Mouse (Mus musculus): ENCODE measurements around the gene Galntl6.

Gene Galntl6

DNA sequence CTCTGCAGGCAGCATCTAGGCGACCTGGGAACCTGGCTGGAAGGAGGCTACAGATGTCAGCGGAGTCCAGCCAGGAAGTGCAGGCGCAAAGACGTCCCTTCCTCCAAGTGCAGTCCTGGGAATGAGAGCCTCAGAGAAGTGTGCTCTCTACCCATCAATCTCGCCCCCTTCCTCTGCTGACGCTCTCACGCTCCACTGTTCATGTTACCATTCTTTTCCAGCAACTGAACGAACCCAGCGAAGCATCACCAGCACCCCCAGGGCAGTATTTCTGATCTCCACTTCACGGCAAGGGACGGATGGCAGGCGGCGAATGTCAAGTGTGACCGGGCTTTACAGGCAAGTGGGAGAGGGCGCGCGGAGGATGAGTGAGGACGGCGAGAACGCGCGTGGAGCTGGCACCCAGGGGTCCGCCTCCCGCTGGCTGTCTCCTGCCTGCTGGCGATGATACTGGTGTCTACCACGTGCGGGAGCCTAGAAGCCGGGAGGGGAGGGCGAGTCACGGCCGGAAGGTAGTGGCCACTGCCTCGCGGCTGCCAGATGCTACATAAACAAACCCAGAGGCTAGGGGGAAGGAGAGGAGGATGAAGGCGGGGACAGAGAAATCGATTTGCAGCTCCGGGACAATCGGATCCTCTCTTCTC, at the start of gene Galntl6:
Gene Galntl6, minus strand, starts transcription at position 445 of the 644 bp plus-strand sequence.
- H3K9me3 ChIP-seq (ENCODE audit: low read length) = no peaks in the 10 kb centered on the region
- no peak for TF ChIP-seq POU5F1 (IDR thresholded peaks at IDR 0.05; ENCODE audit: borderline replicate concordance, low read length)
- no peak for TF ChIP-seq NANOG (IDR thresholded peaks at IDR 0.05; ENCODE audit: borderline replicate concordance, low read length)
- TF ChIP-seq CTCF (conservative IDR thresholded peaks at IDR 0.05; ENCODE audit: low read length) = no peak

DNA sequence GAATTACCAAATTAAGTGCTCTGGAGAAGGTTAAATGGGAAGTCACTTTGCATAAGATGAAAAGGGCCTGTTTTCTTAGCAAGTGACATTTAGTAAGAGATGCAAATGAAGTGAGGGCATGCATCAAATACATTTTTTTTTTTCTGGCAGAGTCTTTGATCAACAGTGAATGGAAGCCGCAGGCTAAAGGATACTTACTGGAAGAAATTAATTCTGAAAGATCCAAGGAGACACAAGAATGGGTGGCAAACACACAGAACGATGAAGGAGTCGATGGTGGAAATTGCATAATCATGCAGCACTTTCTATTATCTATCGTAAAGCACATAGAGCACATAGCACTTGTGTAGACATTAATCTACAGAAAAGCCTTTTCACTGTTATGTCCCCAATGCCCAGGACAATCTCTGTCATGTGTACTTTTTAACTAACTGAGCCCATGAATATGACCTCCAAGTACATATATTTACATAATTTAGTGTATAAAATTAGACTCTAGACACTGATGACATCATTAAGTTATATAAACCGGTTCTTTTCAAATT, 44.8 kb upstream of the Galntl6 start:
- no peak for TF ChIP-seq POU5F1 (IDR thresholded peaks at IDR 0.05; ENCODE audit: borderline replicate concordance, low read length)
- TF ChIP-seq CTCF (conservative IDR thresholded peaks at IDR 0.05; ENCODE audit: low read length) = no peak
- no peak for TF ChIP-seq NANOG (IDR thresholded peaks at IDR 0.05; ENCODE audit: borderline replicate concordance, low read length)

More for the DNA sequence above, at the start of gene Galntl6:
- Histone ChIP-seq H3K4me3 (replicated peaks; ENCODE audit: low read length) (peak within 1 kb of the TSS; percentile 75), H3K4me1 (replicated peaks; ENCODE audit: low read depth, low read length) (peaks cover 21% of the 10 kb centered on the region), H3K36me3 (ENCODE audit: insufficient read depth, low read length) (no peaks in the 10 kb centered on the region), H3K27me3 (ENCODE audit: insufficient read depth, low read length) (peaks cover 27% of the 10 kb centered on the region)

DNA sequence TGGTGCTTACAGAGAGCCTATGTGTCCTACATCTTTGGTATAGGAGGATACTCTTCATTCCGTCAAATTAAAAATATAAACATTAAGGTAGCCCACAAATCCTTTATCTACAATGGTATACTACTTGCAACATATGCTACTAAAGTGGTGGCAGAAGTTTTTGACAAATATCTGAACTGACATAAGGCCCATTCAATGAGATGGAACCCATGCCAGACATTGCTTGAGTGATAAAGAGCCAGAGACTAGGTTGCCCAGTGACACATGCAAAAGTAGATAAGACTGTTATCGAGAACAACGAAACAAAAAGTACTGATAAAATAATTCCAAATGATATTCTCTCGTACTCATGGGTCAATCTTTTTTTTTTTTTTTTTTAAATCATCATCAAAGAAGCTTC, 31.3 kb upstream of the Galntl6 start:
- no peaks in the 10 kb centered on the region for H3K27me3 ChIP-seq (ENCODE audit: insufficient read depth, low read length)

More for the DNA sequence above, 44.8 kb upstream of the Galntl6 start:
- Histone ChIP-seq H3K9me3 (ENCODE audit: low read length) (peaks cover 14% of the 10 kb centered on the region; the same call in 1 of the 2 replicates), H3K4me3 (replicated peaks; ENCODE audit: low read length) (no peak overlapping the region), H3K4me1 (replicated peaks; ENCODE audit: low read depth, low read length) (no peaks in the 10 kb centered on the region), H3K27me3 (ENCODE audit: insufficient read depth, low read length) (no peaks in the 10 kb centered on the region), H3K36me3 (ENCODE audit: insufficient read depth, low read length) (no peaks in the 10 kb centered on the region)

GRCm38 (mm10) chr8:58931066-58931465, 18.6 kb upstream of the Galntl6 start:
- no peaks in the 10 kb centered on the region for H3K27me3 ChIP-seq (ENCODE audit: insufficient read depth, low read length)
- H3K4me1 ChIP-seq (replicated peaks; ENCODE audit: low read depth, low read length) = no peaks in the 10 kb centered on the region
- no peaks in the 10 kb centered on the region for H3K36me3 ChIP-seq (ENCODE audit: insufficient read depth, low read length)
- no peak overlapping the region for H3K4me3 ChIP-seq (replicated peaks; ENCODE audit: low read length)
- TF ChIP-seq CTCF (conservative IDR thresholded peaks at IDR 0.05; ENCODE audit: low read length) (no peak), NANOG (IDR thresholded peaks at IDR 0.05; ENCODE audit: borderline replicate concordance, low read length) (no peak), POU5F1 (IDR thresholded peaks at IDR 0.05; ENCODE audit: borderline replicate concordance, low read length) (no peak)
- H3K9me3 ChIP-seq (ENCODE audit: low read length) = peaks cover 9% of the 10 kb centered on the region

More for the DNA sequence above, 31.3 kb upstream of the Galntl6 start:
- no peaks in the 10 kb centered on the region for H3K36me3 ChIP-seq (ENCODE audit: insufficient read depth, low read length)
- no peak for TF ChIP-seq POU5F1 (IDR thresholded peaks at IDR 0.05; ENCODE audit: borderline replicate concordance, low read length)
- no peak for TF ChIP-seq NANOG (IDR thresholded peaks at IDR 0.05; ENCODE audit: borderline replicate concordance, low read length)
- TF ChIP-seq CTCF (conservative IDR thresholded peaks at IDR 0.05; ENCODE audit: low read length) = no peak
- no peak overlapping the region for H3K4me3 ChIP-seq (replicated peaks; ENCODE audit: low read length)
- H3K4me1 ChIP-seq (replicated peaks; ENCODE audit: low read depth, low read length) = no peaks in the 10 kb centered on the region
- no peaks in the 10 kb centered on the region for H3K9me3 ChIP-seq (ENCODE audit: low read length)

- Histone ChIP-seq H3K36me3 (ENCODE audit: insufficient read depth, low read length) (no peaks in the 10 kb centered on the region), H3K27me3 (ENCODE audit: insufficient read depth, low read length) (peaks cover 27% of the 10 kb centered on the region), H3K4me3 (replicated peaks; ENCODE audit: low read length) (no peak overlapping the region), H3K4me1 (replicated peaks; ENCODE audit: low read depth, low read length) (peaks cover 21% of the 10 kb centered on the region), H3K9me3 (ENCODE audit: low read length) (no peaks in the 10 kb centered on the region)
- TF ChIP-seq CTCF (conservative IDR thresholded peaks at IDR 0.05; ENCODE audit: low read length) = no peak
- TF ChIP-seq NANOG (IDR thresholded peaks at IDR 0.05; ENCODE audit: borderline replicate concordance, low read length) = no peak
- no peak for TF ChIP-seq POU5F1 (IDR thresholded peaks at IDR 0.05; ENCODE audit: borderline replicate concordance, low read length)
Observed at GRCm38 (mm10) chr8:58915142-58915541, 2.7 kb upstream of the Galntl6 start.

DNA sequence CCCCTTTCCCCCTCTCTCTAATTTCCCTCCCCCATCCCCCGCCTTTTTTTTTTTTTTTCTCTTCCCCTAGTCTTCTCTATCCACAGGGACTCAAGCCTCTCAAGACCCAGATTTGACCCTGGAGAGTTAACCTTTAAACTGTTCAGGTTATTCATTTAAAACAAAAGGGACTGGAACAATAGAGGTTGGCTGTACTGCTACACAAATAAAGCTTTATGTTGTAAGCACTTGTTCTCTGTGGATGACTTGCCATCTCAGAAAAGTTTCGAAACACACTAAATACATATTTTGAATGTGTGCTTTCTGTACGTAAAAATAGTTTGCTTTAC, 1.2 kb upstream of the Galntl6 start:
- Histone ChIP-seq H3K9me3 (ENCODE audit: low read length) (no peaks in the 10 kb centered on the region), H3K4me3 (replicated peaks; ENCODE audit: low read length) (no peak overlapping the region), H3K4me1 (replicated peaks; ENCODE audit: low read depth, low read length) (peaks cover 21% of the 10 kb centered on the region), H3K27me3 (ENCODE audit: insufficient read depth, low read length) (peaks cover 27% of the 10 kb centered on the region), H3K36me3 (ENCODE audit: insufficient read depth, low read length) (no peaks in the 10 kb centered on the region)
- TF ChIP-seq NANOG (IDR thresholded peaks at IDR 0.05; ENCODE audit: borderline replicate concordance, low read length) (no peak), POU5F1 (IDR thresholded peaks at IDR 0.05; ENCODE audit: borderline replicate concordance, low read length) (no peak), CTCF (conservative IDR thresholded peaks at IDR 0.05; ENCODE audit: low read length) (no peak)

DNA sequence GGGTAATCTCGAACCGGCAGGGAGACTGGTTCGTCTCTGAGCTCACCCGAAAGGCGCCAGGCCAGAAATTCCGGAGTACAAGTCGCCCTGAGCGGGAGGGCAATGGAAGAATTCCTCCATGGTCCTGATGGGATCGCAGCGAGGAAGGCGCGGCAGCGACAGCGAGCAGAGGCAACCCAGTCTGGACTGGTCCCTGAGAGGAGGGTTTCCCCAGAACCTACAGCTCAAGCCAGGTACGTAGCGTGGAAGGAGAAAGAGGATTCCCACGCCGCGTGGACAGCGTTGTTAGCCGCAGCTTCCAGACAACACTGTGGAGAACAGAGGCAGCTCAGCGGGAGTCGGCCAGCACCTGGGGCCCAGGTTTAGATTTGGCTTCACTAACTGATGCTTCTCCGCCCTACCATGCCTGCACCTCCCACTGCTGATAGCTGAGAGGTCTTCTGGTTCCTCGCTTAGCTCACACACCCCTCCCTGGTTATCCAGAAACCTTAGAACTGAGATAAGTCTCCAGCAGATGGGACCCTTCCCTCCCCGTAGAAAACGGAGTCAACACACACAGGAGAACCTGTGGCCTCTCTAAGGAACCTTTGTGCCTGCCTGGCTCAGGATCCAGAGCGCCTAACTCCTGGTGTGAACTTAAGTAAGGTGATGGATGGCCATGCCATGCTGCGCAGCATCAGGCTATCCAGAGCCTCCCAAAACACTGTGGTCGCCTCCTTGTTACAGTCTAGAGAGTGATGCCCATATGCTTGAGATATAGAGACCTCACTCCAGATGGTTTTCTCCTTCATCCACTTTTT, 600 bp upstream of the Galntl6 start:
- H3K4me1 ChIP-seq (replicated peaks; ENCODE audit: low read depth, low read length) = peaks cover 21% of the 10 kb centered on the region

GRCm38 (mm10) chr8:58911677-58912076, 763 bp downstream of the Galntl6 start, which contains the start of gene BC030500:
BC030500 (plus strand) TSS chr8:58911755.
- Histone ChIP-seq H3K4me3 (replicated peaks; ENCODE audit: low read length) (peak within 1 kb of the TSS; percentile 75), H3K4me1 (replicated peaks; ENCODE audit: low read depth, low read length) (peaks cover 21% of the 10 kb centered on the region), H3K36me3 (ENCODE audit: insufficient read depth, low read length) (no peaks in the 10 kb centered on the region), H3K27me3 (ENCODE audit: insufficient read depth, low read length) (peaks cover 27% of the 10 kb centered on the region), H3K9me3 (ENCODE audit: low read length) (no peaks in the 10 kb centered on the region)
- TF ChIP-seq POU5F1 (IDR thresholded peaks at IDR 0.05; ENCODE audit: borderline replicate concordance, low read length) (no peak), CTCF (conservative IDR thresholded peaks at IDR 0.05; ENCODE audit: low read length) (no peak), NANOG (IDR thresholded peaks at IDR 0.05; ENCODE audit: borderline replicate concordance, low read length) (no peak)

More for the DNA sequence above, 600 bp upstream of the Galntl6 start:
- no peaks in the 10 kb centered on the region for H3K36me3 ChIP-seq (ENCODE audit: insufficient read depth, low read length)
- TF ChIP-seq CTCF (conservative IDR thresholded peaks at IDR 0.05; ENCODE audit: low read length) = no peak
- no peak for TF ChIP-seq NANOG (IDR thresholded peaks at IDR 0.05; ENCODE audit: borderline replicate concordance, low read length)
- TF ChIP-seq POU5F1 (IDR thresholded peaks at IDR 0.05; ENCODE audit: borderline replicate concordance, low read length) = no peak
- H3K9me3 ChIP-seq (ENCODE audit: low read length) = no peaks in the 10 kb centered on the region
- peaks cover 27% of the 10 kb centered on the region for H3K27me3 ChIP-seq (ENCODE audit: insufficient read depth, low read length)
- peak overlapping the region; percentile 75 for H3K4me3 ChIP-seq (replicated peaks; ENCODE audit: low read length)

Measured in E14TG2a.4 (cell line).